Mouse (Mus musculus): ENCODE data around the gene Olfr933. TPM values are rescaled to one million over a fixed set of nuclear protein-coding genes. Genes with fewer than 3 reads are reported as not detected.

Gene Olfr933
- under 1 TPM in 1 of 2 experiments, not detected in 1; 0.09 TPM for total RNA-seq (2021)
- long read RNA-seq, experiment 1 = 0 reads
- long read RNA-seq, experiment 2 = 0 reads

DNA sequence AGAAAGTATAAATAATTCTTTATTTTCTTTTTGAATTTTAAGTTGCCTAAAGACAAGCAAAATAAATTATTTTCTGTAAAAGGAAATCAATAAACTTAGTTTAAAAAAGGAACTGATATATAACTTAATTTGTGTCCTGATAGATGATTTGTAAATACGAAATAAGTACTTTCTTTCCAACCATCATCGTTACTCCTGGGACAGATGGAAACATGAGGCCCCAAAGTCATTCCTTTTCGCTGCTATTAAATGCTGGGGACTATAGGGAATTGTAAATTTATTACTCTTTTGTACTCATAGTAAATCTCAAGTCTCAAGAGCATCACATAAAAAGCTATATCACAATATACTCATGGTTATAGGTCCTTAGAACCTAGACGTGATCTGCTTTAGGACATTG is at the start of gene Olfr933:
TSS of gene Olfr933 (plus strand) at position 301 of the 400 bp plus-strand sequence.
- no peak for DNase-seq

DNA sequence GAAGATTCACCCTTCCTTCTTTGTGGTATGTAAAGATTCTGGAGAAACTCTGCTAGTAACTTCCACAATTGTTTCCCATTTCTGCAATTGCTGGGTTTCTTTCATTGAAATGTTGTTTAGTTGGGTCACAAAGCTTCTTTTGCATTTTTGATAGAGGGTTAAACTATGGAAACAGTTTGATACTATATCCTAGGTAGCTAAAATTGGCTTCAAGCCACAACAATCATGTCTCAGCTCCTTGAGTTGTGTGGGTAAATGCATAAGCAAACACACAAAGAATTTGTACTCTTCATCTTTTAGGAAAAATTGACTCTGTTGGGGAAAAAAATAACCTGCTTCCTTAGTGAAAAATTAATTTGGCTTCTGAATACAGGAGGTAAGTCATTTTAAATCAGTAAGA is 42.6 kb upstream of the Olfr933 start, which contains the start of gene Olfr930:
TSS of gene Olfr930 (plus strand) at position 301 of the 400 bp plus-strand sequence.
- DNase-seq = no peak

DNA sequence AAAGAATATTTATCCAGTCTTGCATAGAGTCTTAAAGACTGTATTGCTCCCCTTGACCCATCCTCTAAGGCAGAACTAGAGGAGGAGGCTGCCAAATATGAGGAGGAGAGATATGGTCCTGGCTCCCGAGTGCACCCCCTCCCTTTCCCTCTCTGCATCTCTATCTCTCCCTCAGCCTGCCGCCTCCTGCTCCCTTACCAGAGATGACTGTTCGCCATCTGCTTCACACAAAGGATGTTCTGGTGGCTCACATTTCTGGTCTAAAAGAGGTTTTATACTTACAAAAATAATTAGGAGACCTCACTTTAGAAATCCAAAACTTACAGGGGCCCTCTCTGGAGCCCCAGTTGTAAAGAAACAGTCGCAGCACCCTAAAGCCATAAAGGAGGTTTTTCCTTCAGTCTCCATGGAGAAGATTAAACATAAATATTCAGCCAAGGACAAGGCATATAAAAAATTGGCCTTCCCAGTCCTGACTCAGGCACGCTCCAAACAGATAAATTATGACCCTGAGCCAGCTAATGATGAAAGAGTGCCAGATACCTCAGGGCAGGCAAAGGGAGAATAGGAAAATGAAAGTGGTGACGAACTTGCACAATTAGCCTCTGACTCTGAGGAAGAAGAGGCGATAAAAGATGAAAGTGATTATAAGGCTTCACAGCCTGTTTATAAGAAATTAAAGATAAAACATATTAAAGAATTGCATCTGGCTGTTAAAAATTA is 18.6 kb upstream of the Olfr933 start:
- DNase-seq = peak; percentile 30

DNA sequence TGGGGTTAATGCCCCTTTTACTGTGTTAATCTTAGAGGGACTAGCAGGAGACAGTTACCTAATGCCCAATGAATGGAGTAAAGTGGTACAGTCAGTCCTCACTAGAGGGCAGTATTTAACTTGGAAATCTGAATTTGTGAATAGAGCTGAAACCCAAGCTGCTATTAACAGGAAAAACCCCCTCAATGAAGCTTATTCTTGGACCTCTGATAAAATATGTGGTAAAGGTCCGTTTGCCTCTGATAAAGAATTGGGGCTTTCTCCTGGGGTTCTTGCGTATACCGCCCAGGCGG is 18.0 kb upstream of the Olfr933 start:
- no peak for DNase-seq

DNA sequence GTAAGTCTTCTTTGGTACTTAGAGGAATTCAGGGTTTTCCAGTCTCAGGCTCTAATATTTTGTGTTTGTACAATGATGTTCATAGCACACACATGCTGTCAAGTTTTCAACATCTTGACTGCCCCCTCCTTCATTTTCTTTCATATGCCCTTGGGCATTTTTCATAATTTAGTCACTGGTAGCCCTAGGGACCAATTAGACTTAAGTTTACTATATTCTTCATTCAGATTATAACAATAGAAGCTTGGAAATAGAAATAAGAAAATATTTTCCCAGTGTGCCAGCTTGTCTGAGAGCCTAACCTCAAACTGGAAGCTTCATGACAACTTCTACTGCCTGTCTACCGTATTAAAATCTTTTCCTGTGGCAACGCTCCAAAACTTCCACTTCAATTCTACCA is 16.1 kb downstream of the Olfr933 start, which contains the start of gene Olfr934:
TSS of gene Olfr934 (minus strand) at position 101 of the 400 bp plus-strand sequence.
- no peak for DNase-seq

DNA sequence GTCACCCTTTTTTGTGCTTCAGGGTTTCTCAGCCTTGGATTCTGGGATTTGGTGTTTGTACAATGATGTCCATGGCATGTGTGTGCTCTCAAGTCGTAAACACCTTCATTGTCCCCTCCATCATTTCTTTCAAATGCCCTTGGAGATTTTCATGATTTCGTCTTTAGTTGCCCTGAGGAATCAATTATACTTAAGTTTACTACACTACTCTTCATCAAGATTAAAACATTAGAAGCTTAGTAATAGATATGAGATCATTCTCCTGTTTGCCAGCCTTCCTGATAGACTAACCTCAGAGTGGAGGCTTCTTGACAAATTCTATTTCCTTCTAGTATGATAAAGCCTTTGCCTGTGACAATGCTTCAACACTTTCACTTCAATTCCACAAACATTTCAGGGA is 27.5 kb downstream of the Olfr933 start, which contains the start of gene Olfr935:
TSS of gene Olfr935 (minus strand) at position 101 of the 400 bp plus-strand sequence.
- DNase-seq = no peak

DNA sequence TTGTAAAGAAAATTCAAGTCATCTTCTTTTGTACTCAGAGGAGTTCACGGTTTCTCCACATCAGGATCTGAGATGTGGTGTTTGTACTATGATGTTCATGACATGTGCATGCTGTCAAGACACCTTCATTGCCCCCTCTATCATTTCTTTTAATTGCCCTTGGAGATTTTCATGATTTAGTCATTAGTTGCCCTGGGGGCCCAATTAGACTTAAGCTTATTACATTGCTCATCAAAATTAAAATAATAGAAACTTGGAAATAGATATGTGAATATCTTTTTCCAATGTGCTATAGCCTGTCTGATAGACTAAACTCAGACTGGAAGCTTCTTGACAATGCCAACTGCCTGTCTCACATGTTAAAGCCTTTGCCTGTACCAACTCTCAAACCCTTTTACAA is 51.2 kb downstream of the Olfr933 start, which contains the start of gene Olfr146:
TSS of gene Olfr146 (minus strand) at position 101 of the 400 bp plus-strand sequence.
- DNase-seq = no peak

Other genes starting within 250 kb of the Olfr933 start
- gene Olfr920, start 220.0 kb upstream of the Olfr933 start, total RNA-seq (2021) = under 1 TPM; 0.09 to 0.30 TPM
- gene Olfr921, start 199.2 kb upstream of the Olfr933 start, total RNA-seq (2021) = not detected
- not detected for gene Olfr922, start 157.7 kb upstream of the Olfr933 start, total RNA-seq (2021)
- not detected for gene Olfr923, start 145.8 kb upstream of the Olfr933 start, total RNA-seq (2021)
- not detected for gene Olfr924, start 127.9 kb upstream of the Olfr933 start, total RNA-seq (2021)
- gene Olfr26, start 117.3 kb upstream of the Olfr933 start, total RNA-seq (2021) = not detected
- not detected for gene Olfr926, start 95.2 kb upstream of the Olfr933 start, total RNA-seq (2021)
- gene Olfr930, start 42.5 kb upstream of the Olfr933 start, total RNA-seq (2021) = not detected
- gene Olfr934, start 16.0 kb downstream of the Olfr933 start, total RNA-seq (2021) = not detected
- gene Olfr935, start 27.4 kb downstream of the Olfr933 start, total RNA-seq (2021) = not detected
- not detected for gene Olfr146, start 51.1 kb downstream of the Olfr933 start, total RNA-seq (2021)
- gene Olfr937, start 92.6 kb downstream of the Olfr933 start, total RNA-seq (2021) = not detected
- gene Olfr938, start 106.6 kb downstream of the Olfr933 start, total RNA-seq (2021) = not detected
- not detected for gene Olfr27, start 155.8 kb downstream of the Olfr933 start, total RNA-seq (2021)
- gene Olfr943, start 194.0 kb downstream of the Olfr933 start, total RNA-seq (2021) = not detected
- not detected for gene Olfr944, start 229.6 kb downstream of the Olfr933 start, total RNA-seq (2021)